Mouse (Mus musculus): Measurements from ENCODE around the gene Bcl11b. TPM values are rescaled to one million over a fixed set of nuclear protein-coding genes. Genes with fewer than 3 reads are reported as not detected.

Bcl11b gene
- polyA plus RNA-seq, 1 experiment from 2014 or later: 0.30 TPM

DNA sequence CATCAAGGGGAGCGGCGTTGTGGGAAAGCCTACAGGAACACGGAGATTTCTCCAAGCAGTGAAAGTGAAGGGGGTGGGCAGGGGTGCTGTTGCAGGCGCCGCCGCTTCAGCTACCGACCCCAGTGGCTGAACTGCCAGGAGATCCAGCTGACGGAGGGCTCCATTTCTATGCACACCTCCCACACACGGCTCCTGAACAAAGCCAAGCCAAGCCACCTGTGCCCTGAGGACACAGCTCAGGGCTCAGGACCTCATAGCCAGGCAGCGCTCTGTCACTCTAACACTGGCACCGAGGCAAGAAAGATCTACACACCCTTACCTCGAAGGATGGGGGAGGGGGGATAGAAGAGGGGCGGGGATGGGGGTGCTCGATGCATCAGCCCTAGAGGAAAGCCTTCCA, 25.3 kb downstream of the Bcl11b start:
- peaks cover 84% of the 10 kb centered on the region for H3K27me3 ChIP-seq (replicated peaks)
- no peak for ATAC-seq
- H3K4me3 ChIP-seq: no peak overlapping the region
- WGBS (ENCODE audit: insufficient replicate concordance): 10% methylated on average over 14 of the region's 14 CpGs
- H3K4me2 ChIP-seq: no peak overlapping the region
- H3K27ac ChIP-seq: no peak overlapping the region
- no peaks in the 10 kb centered on the region for H3K36me3 ChIP-seq
- 0 out of 2 replicates have a peak, but pooled peaks cover 4% of the 10 kb centered on the region for H3K4me1 ChIP-seq
- no peaks in the 10 kb centered on the region for H3K9me3 ChIP-seq (replicated peaks)
- H3K9ac ChIP-seq: no peak overlapping the region

GRCm38 (mm10) chr12:107977534-107977933, 25.9 kb downstream of the Bcl11b start:
- 8% methylated on average over 9 of the region's 9 CpGs for WGBS (ENCODE audit: insufficient replicate concordance)
- Histone ChIP-seq H3K9me3 (replicated peaks) (no peaks in the 10 kb centered on the region), H3K27ac (no peak overlapping the region), H3K4me1 (0 out of 2 replicates have a peak, but pooled peaks cover 4% of the 10 kb centered on the region), H3K9ac (no peak overlapping the region), H3K36me3 (no peaks in the 10 kb centered on the region), H3K4me3 (no peak overlapping the region), H3K27me3 (replicated peaks) (peaks cover 84% of the 10 kb centered on the region), H3K4me2 (no peak overlapping the region)
- ATAC-seq: no peak

GRCm38 (mm10) chr12:107977086-107977485, 26.3 kb downstream of the Bcl11b start:
- H3K27me3 ChIP-seq (replicated peaks): peaks cover 84% of the 10 kb centered on the region
- 0 out of 2 replicates have a peak, but pooled peaks cover 4% of the 10 kb centered on the region for H3K4me1 ChIP-seq
- no peak overlapping the region for H3K4me3 ChIP-seq
- no peaks in the 10 kb centered on the region for H3K9me3 ChIP-seq (replicated peaks)
- no peak overlapping the region for H3K4me2 ChIP-seq
- H3K27ac ChIP-seq: no peak overlapping the region
- H3K36me3 ChIP-seq: no peaks in the 10 kb centered on the region
- H3K9ac ChIP-seq: no peak overlapping the region
- no peak for ATAC-seq
- 18% methylated on average over 8 of the region's 8 CpGs for WGBS (ENCODE audit: insufficient replicate concordance)

DNA sequence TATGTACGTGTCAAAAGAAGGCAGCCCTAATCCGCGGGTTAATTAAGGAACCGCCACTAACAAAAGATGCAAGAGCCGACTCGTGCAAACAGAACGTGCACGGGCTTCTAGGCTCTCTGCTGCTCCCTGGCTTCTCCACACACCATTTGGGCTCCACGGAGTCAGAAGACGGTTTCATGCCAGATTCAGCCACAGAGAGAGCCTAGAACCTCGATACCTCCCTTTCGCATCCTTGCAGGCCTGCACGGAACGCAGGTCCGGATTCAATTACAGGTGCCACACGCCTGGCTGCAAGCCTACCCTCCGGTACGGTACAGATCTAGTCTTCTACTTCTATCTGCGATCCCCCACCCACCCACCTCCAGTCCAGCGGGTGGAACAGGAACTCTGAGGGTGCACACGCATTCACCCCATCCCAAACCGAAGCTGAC, 26.8 kb downstream of the Bcl11b start:
- no peak overlapping the region for H3K9ac ChIP-seq
- ATAC-seq: no peak
- H3K27ac ChIP-seq: no peak overlapping the region
- H3K4me2 ChIP-seq: no peak overlapping the region
- 23% methylated on average over 22 of the region's 22 CpGs for WGBS (ENCODE audit: insufficient replicate concordance)
- no peak overlapping the region for H3K4me3 ChIP-seq
- H3K27me3 ChIP-seq (replicated peaks): peaks cover 82% of the 10 kb centered on the region
- H3K4me1 ChIP-seq: 0 out of 2 replicates have a peak, but pooled peaks cover 4% of the 10 kb centered on the region
- no peaks in the 10 kb centered on the region for H3K36me3 ChIP-seq
- H3K9me3 ChIP-seq (replicated peaks): no peaks in the 10 kb centered on the region

DNA sequence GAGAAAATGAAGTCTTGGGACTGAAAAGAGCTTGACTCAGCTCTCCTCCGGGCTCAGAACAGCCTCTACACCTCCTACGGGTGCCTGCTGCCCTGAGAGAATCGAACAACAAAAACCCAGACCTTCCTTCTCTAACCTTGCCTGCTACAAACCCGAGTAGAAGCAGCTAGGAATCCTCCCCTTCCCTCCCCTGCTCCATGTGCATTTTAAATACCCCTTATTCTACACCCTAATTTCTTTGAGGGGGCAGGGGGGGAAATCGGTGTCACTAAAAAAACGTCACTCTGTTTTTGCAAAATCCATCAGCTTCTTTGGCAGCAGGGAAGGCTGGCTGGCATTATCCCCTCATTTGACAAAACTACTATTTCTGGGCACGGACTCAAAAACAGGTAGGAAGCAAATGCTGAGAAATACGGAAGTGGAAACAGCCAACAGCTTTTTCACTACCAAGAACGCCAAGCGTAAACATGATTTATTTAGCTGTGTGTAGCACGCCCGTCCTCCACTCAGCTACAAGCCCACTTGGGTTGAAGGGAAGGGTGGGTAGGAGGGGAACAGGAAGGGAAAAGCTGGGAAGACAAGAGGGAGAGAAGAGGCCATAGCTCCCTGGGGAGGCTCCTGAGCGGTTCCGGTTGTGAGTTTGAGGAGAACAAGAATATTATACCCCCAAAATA, 27.4 kb downstream of the Bcl11b start:
- Histone ChIP-seq H3K27ac (no peak overlapping the region), H3K9me3 (replicated peaks) (no peaks in the 10 kb centered on the region), H3K4me2 (no peak overlapping the region), H3K27me3 (replicated peaks) (peaks cover 82% of the 10 kb centered on the region), H3K4me1 (0 out of 2 replicates have a peak, but pooled peaks cover 4% of the 10 kb centered on the region), H3K36me3 (no peaks in the 10 kb centered on the region), H3K4me3 (no peak overlapping the region), H3K9ac (no peak overlapping the region)
- 26% methylated on average over 14 of the region's 14 CpGs for WGBS (ENCODE audit: insufficient replicate concordance)
- no peak for ATAC-seq

DNA sequence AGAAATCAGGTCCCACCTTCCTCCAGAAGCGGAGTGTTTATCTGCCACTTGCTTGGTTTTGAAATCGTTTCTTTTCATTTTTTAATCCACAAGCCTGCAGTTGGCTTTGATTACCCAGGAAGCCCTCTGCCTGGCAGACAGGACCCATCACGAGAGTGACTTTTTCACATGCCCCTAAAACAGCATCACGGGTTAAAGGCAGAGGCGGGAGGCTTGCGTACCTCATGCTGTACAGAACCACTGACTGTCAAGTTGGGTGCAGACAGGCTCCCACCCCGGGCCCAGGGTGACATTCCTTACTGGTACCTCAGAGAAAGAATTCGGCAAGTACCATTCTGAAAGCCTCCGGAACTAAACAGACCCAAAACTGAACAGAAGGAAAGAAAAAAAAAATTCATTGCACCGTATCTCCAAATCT, 27.9 kb downstream of the Bcl11b start:
- Histone ChIP-seq H3K36me3 (no peaks in the 10 kb centered on the region), H3K9ac (no peak overlapping the region), H3K4me1 (0 out of 2 replicates have a peak, but pooled peaks cover 2% of the 10 kb centered on the region), H3K4me3 (no peak overlapping the region), H3K4me2 (no peak overlapping the region), H3K9me3 (replicated peaks) (no peaks in the 10 kb centered on the region), H3K27ac (no peak overlapping the region), H3K27me3 (replicated peaks) (peaks cover 76% of the 10 kb centered on the region)
- 55% methylated on average over 10 of the region's 10 CpGs for WGBS (ENCODE audit: insufficient replicate concordance)
- no peak for ATAC-seq

DNA sequence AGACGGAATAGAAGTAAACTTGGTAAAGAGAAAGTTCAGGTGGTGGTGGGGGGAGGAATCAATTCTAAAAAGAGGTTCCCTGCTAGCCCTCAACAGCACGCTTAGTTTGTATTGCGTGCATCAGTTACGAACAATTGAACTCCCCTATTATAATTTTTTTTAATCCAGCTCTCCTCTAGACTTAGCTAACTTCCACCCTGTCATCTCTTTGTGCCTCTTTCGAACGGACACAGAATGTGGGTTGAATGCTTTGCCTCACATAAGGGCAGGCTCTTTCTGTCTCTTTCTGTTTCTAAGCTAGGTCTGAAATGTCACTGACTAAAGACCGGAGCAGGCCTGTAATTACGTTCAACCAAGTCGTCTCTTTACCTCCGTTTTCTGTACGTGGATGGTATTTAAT, 28.9 kb downstream of the Bcl11b start:
- no peak overlapping the region for H3K4me2 ChIP-seq
- no peak overlapping the region for H3K27ac ChIP-seq
- no peak for ATAC-seq
- no peaks in the 10 kb centered on the region for H3K36me3 ChIP-seq
- H3K4me1 ChIP-seq: no peaks in the 10 kb centered on the region
- H3K27me3 ChIP-seq (replicated peaks): peaks cover 66% of the 10 kb centered on the region
- no peaks in the 10 kb centered on the region for H3K9me3 ChIP-seq (replicated peaks)
- 69% methylated on average over 11 of the region's 11 CpGs for WGBS (ENCODE audit: insufficient replicate concordance)
- H3K4me3 ChIP-seq: no peak overlapping the region
- no peak overlapping the region for H3K9ac ChIP-seq

- H3K27ac ChIP-seq: no peak overlapping the region
- H3K4me1 ChIP-seq: no peaks in the 10 kb centered on the region
- H3K27me3 ChIP-seq (replicated peaks): peaks cover 58% of the 10 kb centered on the region
- ATAC-seq: no peak
- no peaks in the 10 kb centered on the region for H3K9me3 ChIP-seq (replicated peaks)
- no peak overlapping the region for H3K4me3 ChIP-seq
- H3K36me3 ChIP-seq: no peaks in the 10 kb centered on the region
- H3K4me2 ChIP-seq: no peak overlapping the region
- 45% methylated on average over 11 of the region's 11 CpGs for WGBS (ENCODE audit: insufficient replicate concordance)
- H3K9ac ChIP-seq: no peak overlapping the region
Observed at GRCm38 (mm10) chr12:107973556-107974140, 29.8 kb downstream of the Bcl11b start.

DNA sequence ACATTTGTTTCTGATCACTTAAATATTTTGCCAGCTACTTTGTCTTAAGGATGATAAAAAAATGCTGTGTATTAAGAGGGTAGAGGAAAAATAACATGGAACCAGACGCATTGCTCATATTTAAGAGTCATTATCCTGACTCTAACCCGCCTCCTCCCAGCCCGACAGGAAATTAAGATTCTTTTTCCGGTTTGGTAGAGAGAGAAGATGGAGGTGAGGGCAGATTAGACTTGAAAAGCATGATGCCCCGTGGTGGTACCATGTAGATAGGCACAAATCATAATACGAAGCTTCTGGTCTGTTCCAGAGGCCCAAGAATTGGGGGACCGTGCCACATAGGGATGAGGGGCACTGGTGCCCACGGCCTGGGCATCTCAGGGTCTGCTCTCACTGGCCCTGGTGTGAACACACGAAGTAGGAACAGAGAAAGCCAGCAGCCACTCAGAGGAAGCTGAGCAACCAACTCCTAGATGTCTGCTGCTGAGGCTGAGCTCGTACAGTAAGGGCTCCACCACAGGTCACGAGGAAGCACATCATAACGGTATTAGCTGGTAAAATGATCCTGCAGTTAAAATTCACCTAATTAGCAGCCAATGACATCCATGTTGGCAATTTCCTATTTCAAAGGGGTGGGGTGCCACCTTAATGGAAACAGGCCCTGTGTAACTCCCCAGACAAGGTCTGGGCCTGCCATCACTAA, 32.2 kb downstream of the Bcl11b start:
- ATAC-seq: no peak
- H3K4me2 ChIP-seq: no peak overlapping the region
- H3K4me1 ChIP-seq: no peaks in the 10 kb centered on the region
- no peaks in the 10 kb centered on the region for H3K9me3 ChIP-seq (replicated peaks)
- no peaks in the 10 kb centered on the region for H3K36me3 ChIP-seq
- 57% methylated on average over 12 of the region's 12 CpGs for WGBS (ENCODE audit: insufficient replicate concordance)
- H3K27ac ChIP-seq: no peak overlapping the region
- peaks cover 33% of the 10 kb centered on the region for H3K27me3 ChIP-seq (replicated peaks)
- no peak overlapping the region for H3K9ac ChIP-seq
- H3K4me3 ChIP-seq: no peak overlapping the region

DNA sequence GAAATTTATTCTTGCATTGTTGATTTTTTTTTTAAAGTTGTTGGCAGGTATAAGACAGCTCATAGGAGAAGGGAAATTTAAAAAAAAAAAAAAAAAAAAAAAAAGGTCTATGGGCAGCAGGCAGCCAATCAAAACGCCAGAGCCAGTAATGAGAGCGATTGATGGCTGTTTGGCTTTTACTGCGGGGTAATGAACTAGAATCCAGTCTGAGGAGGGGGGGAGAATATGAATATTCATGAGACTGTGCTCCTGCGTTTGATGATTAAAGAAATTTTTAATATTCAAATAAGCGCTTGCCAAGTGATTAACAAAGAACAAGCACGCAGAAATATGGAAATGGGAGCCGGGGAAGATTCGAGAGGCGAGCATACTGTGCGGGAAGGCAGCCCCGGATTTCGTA, 32.8 kb downstream of the Bcl11b start:
- 43% methylated on average over 12 of the region's 12 CpGs for WGBS (ENCODE audit: insufficient replicate concordance)

DNA sequence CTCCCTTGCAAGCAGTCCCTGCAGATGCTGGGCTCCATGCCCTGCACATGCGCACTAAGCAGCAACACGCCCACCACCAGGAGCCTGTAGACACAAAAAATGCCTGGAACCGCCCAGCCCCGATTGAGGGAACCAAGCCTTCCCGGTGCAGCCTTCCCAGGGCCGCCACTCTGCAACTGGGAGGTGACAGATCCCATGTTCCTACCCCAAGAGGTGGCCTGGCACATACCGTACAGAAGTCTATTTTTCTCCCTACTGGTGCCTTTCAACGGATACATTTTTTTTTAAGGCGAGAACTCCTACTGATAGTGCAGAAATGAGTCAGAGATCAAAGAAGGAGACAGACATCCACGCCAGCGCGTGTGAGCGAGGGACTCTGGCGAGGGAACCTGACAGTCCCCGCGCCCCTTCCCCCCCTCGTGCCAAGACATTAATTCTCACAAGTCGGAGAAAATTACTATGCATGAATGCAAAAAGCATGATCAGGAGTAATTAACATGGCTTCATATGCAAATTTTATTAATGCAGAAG, 33.5 kb downstream of the Bcl11b start:
- Histone ChIP-seq H3K4me3 (no peak overlapping the region), H3K9ac (no peak overlapping the region), H3K4me2 (no peak overlapping the region), H3K27ac (no peak overlapping the region), H3K27me3 (replicated peaks) (peaks cover 21% of the 10 kb centered on the region; the same call in 1 of the 2 replicates), H3K36me3 (no peaks in the 10 kb centered on the region), H3K9me3 (replicated peaks) (no peaks in the 10 kb centered on the region), H3K4me1 (no peaks in the 10 kb centered on the region)
- WGBS (ENCODE audit: insufficient replicate concordance): 43% methylated on average over 18 of the region's 18 CpGs
- no peak for ATAC-seq

More for the DNA sequence above, 32.8 kb downstream of the Bcl11b start:
- Histone ChIP-seq H3K4me1 (no peaks in the 10 kb centered on the region), H3K9me3 (replicated peaks) (no peaks in the 10 kb centered on the region), H3K27ac (no peak overlapping the region), H3K27me3 (replicated peaks) (peaks cover 28% of the 10 kb centered on the region), H3K9ac (no peak overlapping the region), H3K4me3 (no peak overlapping the region), H3K4me2 (no peak overlapping the region), H3K36me3 (no peaks in the 10 kb centered on the region)
- no peak for ATAC-seq

GRCm38 (mm10) chr12:107969126-107969525, 34.3 kb downstream of the Bcl11b start:
- WGBS (ENCODE audit: insufficient replicate concordance): 64% methylated on average over 8 of the region's 8 CpGs
- Histone ChIP-seq H3K27ac (no peak overlapping the region), H3K9me3 (replicated peaks) (no peaks in the 10 kb centered on the region), H3K36me3 (no peaks in the 10 kb centered on the region), H3K9ac (no peak overlapping the region), H3K4me1 (no peaks in the 10 kb centered on the region), H3K27me3 (replicated peaks) (peaks cover 21% of the 10 kb centered on the region; the same call in 1 of the 2 replicates), H3K4me3 (no peak overlapping the region), H3K4me2 (no peak overlapping the region)
- no peak for ATAC-seq

Data from liver, embryonic 12.5 days (tissue).